Mouse (Mus musculus): ENCODE measurements at regions not wholly inside any gene's neighbourhood (a gene's known extent, or its start where the extent isn't known, plus 50 kb on each side); places are given as distances from the start of the nearest gene placed in this dataset.

- in situ Hi-C loops (cut with MboI, MseI): no loop called here
Observed at GRCm38 (mm10) chr3:16369629-16370028, 363.4 kb upstream of the Gm5150 start.

DNA sequence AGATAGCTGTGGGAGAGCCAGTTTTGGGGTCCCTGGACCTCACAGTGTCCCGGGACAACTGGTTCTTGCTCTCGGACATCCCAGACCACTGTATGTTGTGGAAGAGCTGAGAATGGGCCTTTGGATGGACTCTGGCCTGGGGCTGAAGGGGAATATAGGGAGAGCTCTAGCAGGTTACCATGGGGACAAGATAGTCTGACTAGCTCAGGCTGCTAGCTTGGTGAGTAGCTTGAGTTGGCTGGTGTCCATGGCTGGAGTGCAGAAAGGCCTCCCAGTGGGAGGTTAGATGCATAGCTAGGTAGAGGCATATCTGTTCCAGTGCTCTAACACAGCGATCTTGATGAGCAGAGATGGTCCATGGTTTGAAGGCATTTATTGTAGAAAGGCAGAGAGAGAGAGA lies 356.9 kb upstream of the Gm5150 start:
- in situ Hi-C loops (cut with MboI, MseI): no loop called here

- in situ Hi-C loops (cut with MboI, MseI): no loop called here
Observed at GRCm38 (mm10) chr3:16358999-16359398, 352.8 kb upstream of the Gm5150 start.

DNA sequence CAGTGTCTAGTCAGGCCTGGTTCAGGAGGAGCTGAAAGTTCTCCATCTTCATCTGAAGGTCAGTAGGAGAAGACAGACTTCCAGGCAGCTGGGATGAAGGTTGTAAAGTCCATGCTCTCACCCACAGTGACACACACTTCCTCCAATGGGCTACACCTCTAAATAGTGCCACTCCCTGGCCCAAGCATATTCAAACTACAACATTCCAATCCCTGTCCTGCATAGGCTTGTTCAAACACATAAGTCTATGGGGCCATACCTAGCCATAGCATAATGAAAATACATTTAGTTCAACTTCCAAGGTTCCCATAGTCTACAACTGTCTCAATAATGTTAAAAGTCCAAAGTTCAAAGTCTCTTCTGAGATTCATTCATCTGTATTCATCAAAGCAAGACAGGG lies 324.5 kb upstream of the Gm5150 start:
- in situ Hi-C loops (cut with MboI, MseI): loop anchor here (25.0 kb wide), 1 partner anchor 1482 kb away; no protein-coding TSS in a partner anchor

DNA sequence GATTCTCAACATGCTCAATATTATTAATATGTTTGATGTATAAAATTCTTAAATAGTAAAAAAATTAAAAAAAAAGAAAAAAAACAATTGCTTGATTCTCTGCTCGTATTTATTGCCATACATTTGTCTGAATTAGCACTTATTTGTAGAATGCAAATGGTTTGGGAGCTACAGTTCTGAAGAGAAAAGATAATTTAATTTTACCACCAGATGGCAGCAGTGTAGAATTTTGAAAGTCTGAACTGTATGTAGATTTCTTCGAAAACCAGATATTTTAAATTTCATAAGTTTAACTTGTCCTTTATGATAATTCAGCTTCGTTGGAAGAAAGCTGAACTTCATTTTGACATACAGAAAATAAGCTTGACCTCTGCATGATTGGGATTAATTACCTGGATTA lies 304.6 kb upstream of the Gm5150 start:
- in situ Hi-C loops (cut with MboI, MseI): no loop called here

DNA sequence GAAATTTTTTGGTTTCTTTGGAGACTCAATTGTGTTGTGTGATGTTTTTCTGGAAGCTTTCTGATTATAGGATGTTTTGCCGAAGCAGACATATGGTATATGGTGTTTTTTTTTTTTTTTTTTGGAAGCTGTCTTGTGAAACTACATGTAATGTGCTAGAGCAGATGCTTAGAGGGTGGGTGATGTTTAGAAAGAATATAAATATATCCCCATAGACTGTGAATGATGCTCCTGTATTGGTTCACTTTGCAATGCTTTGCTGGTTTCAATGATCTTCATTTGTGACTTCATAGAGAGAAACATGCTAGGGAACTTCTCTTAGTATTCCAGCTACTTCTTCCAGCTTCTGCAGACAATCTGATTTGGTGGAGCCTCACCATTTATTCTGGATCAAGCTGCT lies 271.2 kb upstream of the Gm5150 start:
- in situ Hi-C loops (cut with MboI, MseI): no loop called here
